Mouse (Mus musculus) olfactory bulb, adult 2 months (tissue): ENCODE data around the gene Gemin7.

Experiments used
- CTCF ChIP-seq: fragments of 200-500 bp; IDR thresholded peaks from 2 replicates; pipeline ENCODE4 v1.5.1; 2012; ENCODE audit warnings: low read depth, mild to moderate bottlenecking, low read length, moderate library complexity; ENCODE audit not compliant: insufficient read depth
- POLR2A ChIP-seq: fragments of 200-500 bp; IDR thresholded peaks from 2 replicates; pipeline ENCODE4 v1.6.1; 2012; ENCODE audit warnings: mild to moderate bottlenecking, low read depth, low read length, moderate library complexity; ENCODE audit not compliant: insufficient read depth

- TF ChIP-seq CTCF (no peak), POLR2A (no peak)
These were observed 35.7 kb downstream of the Gemin7 start for GRCm38 (mm10) chr7:19541681-19542154.
